Mouse (Mus musculus) hindbrain, embryonic 14.5 days (tissue): ENCODE results near the gene Fgd5. TPM values are rescaled to one million over a fixed set of nuclear protein-coding genes. Genes with fewer than 3 reads are reported as not detected.
"Not testable (repeated sequence)": the region's sequence is repeated elsewhere in the genome, so short reads cannot be mapped to it uniquely, and the experiment has no call there.

Source experiments
- ATAC-seq: fragments of 200-750 bp; cut with Nextera tagmentation; 2 replicates; pipeline ENCODE4 v1.8.0; 2017; ENCODE audit warnings: moderate number of reproducible peaks, mild to moderate bottlenecking, moderate TSS enrichment, moderate library complexity; ENCODE audit not compliant: low FRiP score
- DNase-seq: peaks from one replicate; pipeline ENCODE4 v3.0.0-alpha.2; 2015; ENCODE audit warnings: low spot score
- H3K27ac ChIP-seq: fragments of 300-500 bp; sonication (generic); 2 replicates; pipeline ENCODE4 v1.5.1; 2014; ENCODE audit warnings: mild to moderate bottlenecking, moderate library complexity
- H3K27me3 ChIP-seq: fragments of 300-500 bp; sonication (generic); 2 replicates; pipeline ENCODE4 v1.6.1; 2014; ENCODE audit warnings: mild to moderate bottlenecking, low read length, mixed read lengths; ENCODE audit not compliant: control insufficient read depth, insufficient read depth
- H3K36me3 ChIP-seq: fragments of 300-500 bp; sonication (generic); replicated peaks from 2 replicates; pipeline ENCODE4 v1.6.1; 2014; ENCODE audit not compliant: control insufficient read depth, insufficient read depth
- H3K4me1 ChIP-seq: fragments of 300-500 bp; sonication (generic); replicated peaks from 2 replicates; pipeline ENCODE4 v1.6.1; 2014; ENCODE audit warnings: antibody characterized with exemption, low read length, mixed read lengths; ENCODE audit not compliant: control insufficient read depth, insufficient read depth
- H3K4me2 ChIP-seq: fragments of 300-500 bp; sonication (generic); replicated peaks from 2 replicates; pipeline ENCODE4 v1.6.1; 2014; ENCODE audit warnings: mild to moderate bottlenecking, moderate library complexity
- H3K4me3 ChIP-seq: fragments of 300-500 bp; sonication (generic); replicated peaks from 2 replicates; pipeline ENCODE4 v1.5.1; 2014; ENCODE audit warnings: mild to moderate bottlenecking, low read length
- H3K9ac ChIP-seq: fragments of 300-500 bp; sonication (generic); 2 replicates; pipeline ENCODE4 v1.6.1; 2014
- H3K9me3 ChIP-seq: fragments of 300-500 bp; sonication (generic); 2 replicates; pipeline ENCODE4 v1.6.1; 2016; ENCODE audit warnings: low read length; ENCODE audit not compliant: control insufficient read depth
- WGBS: fragments of 180-500 bp; shearing (Covaris S2); extraction: QIAGEN DNeasy Blood & Tissue Kit; methylation state at CpG from one replicate; pipeline ENCODE4 v1.1.7; 2014; 5-methylcytosine and 5-hydroxymethylcytosine counted together
- polyA plus RNA-seq: library from polyadenylated mRNA; unstranded; fragments of >200 nt; fragmentation: Nextera tagmentation; extraction: Ambion mirVana; gene quantifications from 2 replicates; pipeline ENCODE4 v1.2.1, GENCODE M21; 2014

Gene Fgd5
- polyA plus RNA-seq, 1 experiment from 2014 or later, result 16.8 TPM

- no peaks in the 10 kb centered on the region; the same call in 1 of the 2 replicates for H3K36me3 ChIP-seq
- ATAC-seq, result no peak
- WGBS, result 55% methylated on average over 15 of the region's 15 CpGs
- no peaks in the 10 kb centered on the region for H3K27me3 ChIP-seq
- DNase-seq, result no peak
- H3K9ac ChIP-seq, result no peak overlapping the region
- no peaks in the 10 kb centered on the region for H3K4me1 ChIP-seq
- no peaks in the 10 kb centered on the region for H3K9me3 ChIP-seq
- H3K27ac ChIP-seq, result no peak overlapping the region
- no peak overlapping the region for H3K4me3 ChIP-seq
- no peak overlapping the region for H3K4me2 ChIP-seq
Measured at GRCm38 (mm10) chr6:92071121-92071839, 92.6 kb downstream of the Fgd5 start.

DNA sequence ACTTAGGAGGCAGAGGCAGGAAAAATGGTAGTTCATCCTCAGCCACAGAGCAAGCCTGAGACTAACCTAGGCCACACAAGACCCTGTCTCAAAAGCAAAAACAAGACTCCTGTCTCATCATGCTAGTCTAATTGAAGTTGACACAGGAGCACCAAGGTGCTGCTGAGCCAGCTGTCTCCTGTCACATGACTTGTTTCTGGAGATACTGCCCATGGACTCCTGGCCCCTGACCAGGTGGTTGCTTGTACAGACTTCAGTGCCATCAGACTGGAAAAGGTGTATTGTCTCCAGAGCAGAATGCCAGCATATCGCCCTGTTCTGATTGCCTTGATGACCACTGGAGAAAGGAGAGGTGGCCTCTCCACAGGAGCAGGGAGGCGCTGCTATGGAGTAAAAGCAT, 102.1 kb downstream of the Fgd5 start:
- Histone ChIP-seq H3K36me3 (no peaks in the 10 kb centered on the region), H3K9ac (no peak overlapping the region), H3K4me3 (no peak overlapping the region), H3K4me2 (no peak overlapping the region), H3K27me3 (no peaks in the 10 kb centered on the region), H3K27ac (no peak overlapping the region), H3K4me1 (no peaks in the 10 kb centered on the region), H3K9me3 (no peaks in the 10 kb centered on the region)
- DNase-seq, result no peak
- no peak for ATAC-seq
- WGBS, result 92% methylated on average over 2 of the region's 2 CpGs

DNA sequence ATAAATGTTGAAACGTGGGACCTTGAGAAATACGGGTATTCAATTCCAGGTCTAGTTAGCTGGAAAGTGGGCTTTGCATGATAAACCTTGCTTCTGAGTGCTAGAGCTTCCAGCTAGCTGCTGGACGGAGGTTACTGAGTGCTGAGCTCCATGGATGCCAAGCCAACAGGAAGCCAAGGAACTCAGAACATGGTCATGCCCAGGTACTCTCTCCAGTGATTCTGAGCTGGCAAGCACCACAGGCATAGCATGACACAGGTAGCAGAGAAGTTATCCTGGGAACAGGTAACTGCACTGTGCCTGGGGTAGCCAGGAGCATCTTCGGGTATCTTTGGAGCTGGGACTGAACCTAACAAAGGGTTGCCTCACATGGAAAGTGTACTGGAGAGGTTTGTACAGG, 104.1 kb downstream of the Fgd5 start:
- no peak overlapping the region for H3K4me2 ChIP-seq
- WGBS, result 83% methylated on average over 4 of the region's 4 CpGs
- H3K27ac ChIP-seq, result no peak overlapping the region
- no peaks in the 10 kb centered on the region for H3K9me3 ChIP-seq
- H3K27me3 ChIP-seq, result no peaks in the 10 kb centered on the region
- no peaks in the 10 kb centered on the region for H3K36me3 ChIP-seq
- no peak for ATAC-seq
- no peak overlapping the region for H3K4me3 ChIP-seq
- no peaks in the 10 kb centered on the region for H3K4me1 ChIP-seq
- DNase-seq, result no peak
- no peak overlapping the region for H3K9ac ChIP-seq

- Histone ChIP-seq H3K36me3 (no peaks in the 10 kb centered on the region), H3K4me3 (no peak overlapping the region), H3K27me3 (no peaks in the 10 kb centered on the region), H3K9ac (no peak overlapping the region), H3K27ac (no peak overlapping the region), H3K9me3 (no peaks in the 10 kb centered on the region), H3K4me1 (peaks cover under 1% of the 10 kb centered on the region; the same call in 1 of the 2 replicates), H3K4me2 (no peak overlapping the region)
- DNase-seq, result no peak
- ATAC-seq, result no peak
- WGBS, result 82% methylated on average over 3 of the region's 3 CpGs
Measured at GRCm38 (mm10) chr6:92084932-92085331, 106.3 kb downstream of the Fgd5 start.

- not testable (repeated sequence) for H3K4me2 ChIP-seq, H3K4me3 ChIP-seq, H3K9me3 ChIP-seq, H3K27ac ChIP-seq, DNase-seq, H3K27me3 ChIP-seq, ATAC-seq, H3K9ac ChIP-seq, H3K36me3 ChIP-seq
- WGBS, result 86% methylated on average over 7 of the region's 7 CpGs
- peaks cover 21% of the 10 kb centered on the region for H3K4me1 ChIP-seq
Measured at GRCm38 (mm10) chr6:92089141-92089540, 110.5 kb downstream of the Fgd5 start.

DNA sequence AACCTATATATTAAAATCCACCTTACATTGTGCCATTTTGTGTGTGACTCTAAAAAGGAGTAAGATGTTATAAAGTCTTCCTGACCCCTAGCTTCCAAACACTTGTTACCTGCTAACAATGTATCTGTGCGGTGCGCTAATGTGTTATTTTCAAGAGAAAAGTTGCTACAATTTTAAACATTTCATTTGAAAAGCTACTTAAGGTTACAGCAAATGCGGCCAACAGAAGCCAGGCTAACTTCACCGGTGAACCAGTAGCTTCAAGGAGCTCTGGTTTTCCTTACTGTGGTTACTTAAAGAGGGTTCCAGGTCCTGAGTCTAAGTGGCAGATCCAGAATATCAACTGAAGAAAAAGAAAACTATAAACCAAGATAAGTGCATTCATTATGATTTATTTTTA, 111.3 kb downstream of the Fgd5 start:
- peak overlapping the region; percentile 71 for H3K4me2 ChIP-seq

GRCm38 (mm10) chr6:92090497-92090896, 111.8 kb downstream of the Fgd5 start:
- ATAC-seq, result 0 out of 2 replicates have a peak, but pooled peaks have one; percentile 4
- H3K27ac ChIP-seq, result peak overlapping the region; percentile 98
- peak overlapping the region; percentile 98 for H3K9ac ChIP-seq
- DNase-seq, result no peak
- peak overlapping the region; percentile 94 for H3K4me3 ChIP-seq
- H3K36me3 ChIP-seq, result no peaks in the 10 kb centered on the region
- H3K4me1 ChIP-seq, result peaks cover 30% of the 10 kb centered on the region
- H3K27me3 ChIP-seq, result no peaks in the 10 kb centered on the region
- no peaks in the 10 kb centered on the region for H3K9me3 ChIP-seq
- H3K4me2 ChIP-seq, result peak overlapping the region; percentile 71
- WGBS, result 4% methylated on average over 4 of the region's 4 CpGs

More for the DNA sequence above, 111.3 kb downstream of the Fgd5 start:
- 94% methylated on average over 4 of the region's 4 CpGs for WGBS
- H3K36me3 ChIP-seq, result no peaks in the 10 kb centered on the region
- peak overlapping the region; percentile 98 for H3K9ac ChIP-seq
- no peaks in the 10 kb centered on the region for H3K9me3 ChIP-seq
- peaks cover 27% of the 10 kb centered on the region for H3K4me1 ChIP-seq
- H3K4me3 ChIP-seq, result peak overlapping the region; percentile 94
- H3K27ac ChIP-seq, result no peak overlapping the region
- H3K27me3 ChIP-seq, result no peaks in the 10 kb centered on the region
- ATAC-seq (no peak), DNase-seq (no peak)

DNA sequence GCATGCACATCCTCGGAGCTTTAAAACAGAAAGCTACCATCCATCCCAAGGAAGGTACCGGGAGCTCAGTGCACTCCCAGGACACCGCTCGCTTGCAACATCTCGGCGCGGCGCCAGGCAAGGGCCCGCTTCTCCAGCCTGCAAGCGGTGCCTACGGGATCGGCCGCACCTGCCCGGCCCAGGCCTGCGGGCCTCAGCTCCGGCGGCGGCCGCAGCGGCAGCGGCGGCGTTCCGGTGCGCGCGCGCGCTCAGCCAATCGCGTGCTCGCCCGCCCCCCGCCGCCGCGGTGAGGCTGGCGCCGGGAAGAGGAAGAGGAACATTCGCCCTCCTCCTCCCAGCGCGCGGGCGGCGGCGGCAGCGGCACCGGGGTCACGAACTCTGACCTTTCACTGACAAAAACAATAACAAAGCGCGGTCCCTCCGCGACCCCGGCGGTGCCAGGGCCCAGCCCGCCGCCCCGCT, 112.5 kb downstream of the Fgd5 start, which contains the start of gene Nr2c2:
Nr2c2 (plus strand) TSS at position 261 of the 462 bp plus-strand sequence.
- H3K27me3 ChIP-seq, result no peaks in the 10 kb centered on the region
- H3K4me1 ChIP-seq, result peaks cover 30% of the 10 kb centered on the region
- peak within 1 kb of the TSS; percentile 94 for H3K4me3 ChIP-seq
- DNase-seq (peak; percentile 83), ATAC-seq (peak; percentile 73)
- under 1% methylated on average over 47 of the region's 58 CpGs for WGBS
- peak within 1 kb of the TSS; percentile 98 for H3K9ac ChIP-seq
- H3K4me2 ChIP-seq, result peak within 1 kb of the TSS; percentile 71
- no peaks in the 10 kb centered on the region for H3K36me3 ChIP-seq
- H3K27ac ChIP-seq, result peak within 1 kb of the TSS; percentile 98
- no peaks in the 10 kb centered on the region for H3K9me3 ChIP-seq

GRCm38 (mm10) chr6:92091767-92092489, 113.2 kb downstream of the Fgd5 start:
- DNase-seq (peak; percentile 96), ATAC-seq (peak; percentile 98)
- Histone ChIP-seq H3K4me2 (peak overlapping the region; percentile 71), H3K27ac (peak overlapping the region; percentile 98), H3K36me3 (no peaks in the 10 kb centered on the region), H3K9me3 (no peaks in the 10 kb centered on the region), H3K27me3 (no peaks in the 10 kb centered on the region), H3K4me1 (peaks cover 30% of the 10 kb centered on the region), H3K9ac (peak overlapping the region; percentile 98), H3K4me3 (peak overlapping the region; percentile 94)
- WGBS, result under 1% methylated on average over 54 of the region's 81 CpGs
